Mouse (Mus musculus): ENCODE measurements around the gene 4930435E12Rik. TPM values are rescaled to one million over a fixed set of nuclear protein-coding genes. Genes with fewer than 3 reads are reported as not detected.

Gene 4930435E12Rik
- polyA plus RNA-seq, 1 experiment from 2014 or later = not detected

DNA sequence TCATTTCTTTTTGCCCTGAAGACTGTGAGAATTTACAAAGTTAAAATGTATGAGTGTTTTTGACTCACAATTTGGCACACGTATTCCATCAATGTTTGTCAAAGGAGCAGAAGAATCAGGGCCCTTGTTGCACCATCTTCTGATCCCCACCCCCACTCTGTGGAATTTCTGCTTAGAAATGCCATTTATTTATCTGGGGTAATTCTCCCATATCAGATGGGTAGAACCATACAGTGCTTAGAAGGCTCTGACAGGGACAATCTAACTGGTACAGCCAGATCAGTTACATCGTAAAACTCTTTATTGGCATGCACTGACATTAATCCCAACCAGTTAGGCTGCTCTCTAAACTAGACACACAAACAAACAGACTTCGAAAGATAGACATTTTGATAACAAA, 38.6 kb downstream of the 4930435E12Rik start:
- Histone ChIP-seq H3K27ac (no peak overlapping the region), H3K27me3 (no peaks in the 10 kb centered on the region), H3K4me2 (replicated peaks) (no peak overlapping the region), H3K9me3 (no peaks in the 10 kb centered on the region), H3K4me1 (peaks cover 11% of the 10 kb centered on the region), H3K4me3 (no peak overlapping the region), H3K9ac (no peak overlapping the region), H3K36me3 (no peaks in the 10 kb centered on the region)
- WGBS = 73% methylated on average over 3 of the region's 3 CpGs
- no peak for ATAC-seq (ENCODE audit: low FRiP score, low read depth)

DNA sequence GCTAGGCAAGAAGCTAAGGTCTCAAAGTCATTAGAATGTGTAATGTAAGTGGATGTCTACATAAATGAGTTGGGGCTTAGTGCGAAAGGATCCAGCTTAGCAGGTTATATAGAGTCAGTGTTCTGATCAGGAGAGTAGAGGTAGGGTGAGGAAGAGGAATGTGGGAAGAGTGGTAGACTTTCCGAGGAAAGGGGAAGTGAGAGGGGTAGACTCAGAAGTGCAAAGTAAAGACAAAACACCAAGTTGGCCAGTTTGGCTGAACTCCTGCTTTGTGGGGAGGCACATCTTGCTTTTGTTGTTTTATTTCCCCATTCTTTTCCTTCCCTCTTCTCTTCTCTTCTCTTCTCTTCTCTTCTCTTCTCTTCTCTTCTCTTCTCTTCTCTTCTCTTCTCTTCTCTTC, 39.5 kb downstream of the 4930435E12Rik start:
- H3K4me1 ChIP-seq = peaks cover 11% of the 10 kb centered on the region
- 87% methylated on average over 2 of the region's 2 CpGs for WGBS
- no peak for ATAC-seq (ENCODE audit: low FRiP score, low read depth)
- no peaks in the 10 kb centered on the region for H3K9me3 ChIP-seq
- H3K36me3 ChIP-seq = no peaks in the 10 kb centered on the region
- no peak overlapping the region for H3K4me2 ChIP-seq (replicated peaks)
- no peak overlapping the region for H3K27ac ChIP-seq
- H3K4me3 ChIP-seq = no peak overlapping the region
- H3K9ac ChIP-seq = no peak overlapping the region
- H3K27me3 ChIP-seq = no peaks in the 10 kb centered on the region

DNA sequence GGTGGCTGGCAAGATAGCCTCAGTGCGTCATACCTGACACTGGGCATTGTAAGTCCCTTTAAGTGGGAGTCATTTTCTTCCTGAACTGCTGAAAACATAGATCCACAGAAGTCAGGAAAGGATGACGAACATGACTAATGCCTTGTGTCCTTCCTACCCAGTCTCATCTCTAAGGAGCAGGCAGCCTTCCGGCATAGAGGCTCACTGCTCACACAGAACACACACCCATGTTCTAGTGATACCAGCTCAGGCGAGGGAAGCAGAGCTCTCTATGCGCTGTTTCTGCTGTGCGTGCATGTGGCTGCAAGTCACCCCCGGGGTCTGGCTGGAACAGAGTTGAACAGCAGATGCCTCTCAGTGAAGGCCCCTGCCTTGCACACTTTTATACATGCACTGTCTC, 43.2 kb downstream of the 4930435E12Rik start:
- Histone ChIP-seq H3K27ac (no peak overlapping the region), H3K4me1 (no peaks in the 10 kb centered on the region), H3K4me2 (replicated peaks) (no peak overlapping the region), H3K9me3 (no peaks in the 10 kb centered on the region), H3K27me3 (no peaks in the 10 kb centered on the region; the same call in 1 of the 2 replicates), H3K36me3 (no peaks in the 10 kb centered on the region), H3K4me3 (no peak overlapping the region), H3K9ac (no peak overlapping the region)
- no peak for ATAC-seq (ENCODE audit: low FRiP score, low read depth)
- WGBS = 83% methylated on average over 7 of the region's 7 CpGs

DNA sequence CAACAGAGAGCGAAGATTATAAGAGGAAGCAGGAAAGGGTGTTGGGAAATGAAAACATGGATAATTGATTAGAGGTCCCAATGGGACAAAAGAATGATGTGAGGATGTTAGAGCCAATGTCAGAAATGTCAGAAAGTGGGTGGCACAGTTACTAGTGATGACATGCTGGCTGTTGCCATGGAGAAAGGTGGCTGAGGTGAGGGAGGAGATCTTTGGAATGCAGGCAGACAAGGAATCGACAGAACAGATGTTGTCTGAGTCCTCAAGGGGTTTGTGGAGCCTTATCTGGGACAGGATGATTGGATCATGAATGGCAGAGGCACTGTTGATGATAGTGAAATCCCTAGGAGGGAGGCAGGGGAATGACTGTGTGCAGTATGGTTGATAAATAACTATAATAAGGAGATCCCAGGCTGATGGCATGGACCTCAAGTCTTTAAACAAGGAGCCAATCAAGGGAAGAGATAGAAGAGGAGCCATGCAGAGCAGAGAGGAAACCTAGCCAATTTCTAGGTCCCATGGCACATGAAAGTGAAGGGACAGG, 46.0 kb downstream of the 4930435E12Rik start:
- 60% methylated on average over 2 of the region's 2 CpGs for WGBS
- Histone ChIP-seq H3K9me3 (no peaks in the 10 kb centered on the region), H3K4me3 (no peak overlapping the region), H3K4me2 (replicated peaks) (no peak overlapping the region), H3K27ac (no peak overlapping the region), H3K4me1 (no peaks in the 10 kb centered on the region), H3K36me3 (no peaks in the 10 kb centered on the region), H3K9ac (no peak overlapping the region), H3K27me3 (no peaks in the 10 kb centered on the region; the same call in 1 of the 2 replicates)
- no peak for ATAC-seq (ENCODE audit: low FRiP score, low read depth)

DNA sequence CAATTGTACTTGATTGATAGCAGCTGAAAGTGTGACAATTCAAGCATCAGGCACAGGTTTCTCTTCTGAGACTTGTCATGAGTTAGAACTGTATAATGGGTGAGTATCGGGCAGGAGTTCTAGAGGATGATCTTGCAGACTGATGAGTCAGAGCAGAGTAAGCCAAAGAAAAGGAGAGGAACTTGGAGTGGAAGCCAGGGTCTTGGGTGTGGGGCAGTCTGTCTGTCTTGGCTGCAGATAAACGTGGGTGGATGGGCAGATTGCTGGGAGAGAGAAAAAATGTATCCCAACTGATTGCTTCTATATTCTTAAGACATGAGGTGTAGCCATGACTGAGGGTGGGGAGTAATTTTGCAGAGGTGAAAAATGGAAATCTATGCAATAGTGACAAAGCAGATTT, 46.6 kb downstream of the 4930435E12Rik start:
- WGBS = 68% methylated on average over 2 of the region's 2 CpGs
- ATAC-seq (ENCODE audit: low FRiP score, low read depth) = no peak

DNA sequence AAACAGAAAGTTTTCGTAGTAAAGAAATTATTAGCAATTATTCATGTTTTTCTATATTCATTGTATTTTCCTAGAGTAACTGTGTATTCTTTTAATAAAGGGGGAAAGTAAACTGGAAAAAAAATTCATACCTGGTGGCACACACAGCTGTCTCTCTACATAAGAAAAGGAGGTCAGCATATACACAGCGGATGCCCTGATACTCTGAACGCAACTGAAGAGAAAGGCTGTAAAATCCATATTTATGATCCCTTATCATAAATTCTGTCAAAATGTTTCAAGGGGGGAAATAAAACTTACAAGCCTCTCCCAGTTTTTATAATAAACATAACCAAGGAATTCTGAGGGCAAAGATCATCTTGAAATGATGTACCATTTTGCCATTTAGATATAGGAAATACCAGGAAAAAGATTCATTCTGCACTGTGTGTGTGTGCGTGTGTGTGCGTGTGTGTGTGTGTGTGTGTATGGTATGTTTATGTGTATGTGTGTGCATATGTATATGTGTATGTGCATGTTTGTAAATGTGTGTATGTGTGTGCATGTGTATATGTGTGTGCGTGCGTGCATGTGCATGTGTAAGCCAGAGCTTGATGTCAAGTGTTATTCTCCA, 47.5 kb downstream of the 4930435E12Rik start:
- Histone ChIP-seq H3K9ac (no peak overlapping the region), H3K4me2 (replicated peaks) (no peak overlapping the region), H3K4me1 (0 out of 2 replicates have a peak, but pooled peaks cover 4% of the 10 kb centered on the region), H3K4me3 (no peak overlapping the region), H3K36me3 (no peaks in the 10 kb centered on the region), H3K27ac (no peak overlapping the region), H3K9me3 (no peaks in the 10 kb centered on the region), H3K27me3 (no peaks in the 10 kb centered on the region; the same call in 1 of the 2 replicates)
- 95% methylated on average over 7 of the region's 7 CpGs for WGBS
- ATAC-seq (ENCODE audit: low FRiP score, low read depth) = no peak

More for the DNA sequence above, 46.6 kb downstream of the 4930435E12Rik start:
- Histone ChIP-seq H3K27me3 (no peaks in the 10 kb centered on the region; the same call in 1 of the 2 replicates), H3K9ac (no peak overlapping the region), H3K4me3 (no peak overlapping the region), H3K27ac (no peak overlapping the region), H3K9me3 (no peaks in the 10 kb centered on the region), H3K4me1 (no peaks in the 10 kb centered on the region), H3K4me2 (replicated peaks) (no peak overlapping the region), H3K36me3 (no peaks in the 10 kb centered on the region)

DNA sequence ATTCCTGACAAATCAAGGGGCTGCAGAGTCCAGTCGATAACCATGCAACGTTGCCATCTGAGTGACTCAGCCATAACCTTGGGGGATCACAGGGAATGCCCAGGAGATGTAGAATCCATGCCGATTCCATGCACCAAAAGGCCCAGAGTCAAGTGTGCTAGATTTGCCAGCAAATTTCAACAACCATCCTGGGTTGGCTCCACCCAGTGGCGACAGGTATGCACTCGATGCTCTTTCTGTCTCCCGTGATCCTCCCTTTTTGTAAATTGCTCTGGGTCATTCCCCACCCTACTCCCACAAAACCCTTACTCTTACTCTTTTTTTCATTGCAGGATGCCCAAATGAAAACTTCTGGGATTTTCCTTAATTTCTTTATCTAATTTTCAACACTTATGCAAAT, 52.2 kb downstream of the 4930435E12Rik start:
- H3K27me3 ChIP-seq = no peaks in the 10 kb centered on the region
- H3K4me1 ChIP-seq = peaks cover 29% of the 10 kb centered on the region
- 54% methylated on average over 6 of the region's 6 CpGs for WGBS
- no peak for ATAC-seq (ENCODE audit: low FRiP score, low read depth)
- no peaks in the 10 kb centered on the region for H3K9me3 ChIP-seq
- no peak overlapping the region for H3K4me3 ChIP-seq
- no peak overlapping the region for H3K4me2 ChIP-seq (replicated peaks)
- H3K27ac ChIP-seq = no peak overlapping the region
- H3K36me3 ChIP-seq = no peaks in the 10 kb centered on the region
- no peak overlapping the region for H3K9ac ChIP-seq

DNA sequence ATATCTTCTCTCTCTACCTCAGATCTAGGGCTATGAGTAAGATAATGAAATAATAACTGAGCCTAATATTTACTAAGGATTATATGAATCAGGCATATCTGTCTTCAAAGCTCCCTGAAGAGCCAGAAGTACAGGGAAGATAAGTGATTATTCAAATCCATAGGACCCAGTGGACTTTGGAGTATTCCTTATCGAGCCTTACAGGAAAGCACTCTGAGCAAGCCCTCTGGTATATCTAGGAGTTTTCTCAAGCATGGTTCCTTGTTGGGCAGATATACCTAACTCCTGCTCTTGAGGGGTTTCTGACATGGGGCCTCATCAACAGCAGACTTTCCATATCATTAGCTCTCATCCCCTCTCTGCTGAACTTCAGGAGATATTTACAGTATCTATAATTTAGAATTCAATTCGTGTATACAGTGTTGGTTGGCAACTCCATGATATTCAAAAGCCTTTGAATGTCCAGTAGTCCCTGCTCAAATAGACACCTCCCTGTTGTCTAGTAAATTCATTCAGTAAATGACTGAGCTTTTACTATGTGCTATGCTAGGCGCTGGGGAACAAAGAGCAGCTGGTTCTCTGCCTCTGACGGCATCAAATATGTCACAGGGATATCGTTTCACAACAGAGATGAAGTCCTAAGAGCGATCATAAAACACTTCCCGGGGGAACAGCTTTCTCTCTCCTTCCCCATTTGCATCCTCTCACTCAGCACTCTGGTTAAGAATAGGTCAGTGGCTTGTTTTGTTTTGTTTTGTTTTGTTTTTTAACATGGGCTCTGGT, 53.4 kb downstream of the 4930435E12Rik start:
- no peak; the same call in 1 of the 2 replicates for ATAC-seq (ENCODE audit: low FRiP score, low read depth)
- H3K4me2 ChIP-seq (replicated peaks) = no peak overlapping the region

DNA sequence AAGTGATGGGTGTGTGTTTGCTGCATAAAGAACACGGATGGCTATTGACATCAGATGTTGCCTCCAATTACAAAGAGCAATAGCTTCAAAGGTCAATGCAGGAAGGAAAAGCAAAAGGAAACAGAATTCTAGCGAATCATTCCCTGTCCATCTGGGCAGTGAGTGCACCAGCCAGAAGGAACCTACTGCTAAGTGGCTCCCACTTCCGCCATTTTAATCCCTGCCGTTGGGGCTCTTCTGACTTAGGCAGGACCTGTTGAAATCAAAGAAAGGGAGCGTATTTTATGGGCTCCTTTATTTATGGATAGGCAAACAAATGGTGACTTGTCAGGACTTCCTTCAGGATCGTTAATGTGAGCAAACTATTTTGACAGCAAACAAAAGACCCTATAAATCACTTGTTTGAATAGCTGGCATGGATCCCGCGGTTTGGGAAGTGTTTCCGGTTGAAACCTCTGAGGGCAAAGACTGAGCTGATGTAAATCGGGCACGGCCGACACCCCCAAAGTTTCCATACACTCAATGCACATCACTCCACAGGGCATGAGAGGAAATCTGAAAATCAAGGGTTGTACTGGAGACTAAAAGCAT, 55.5 kb downstream of the 4930435E12Rik start:
- Histone ChIP-seq H3K9ac (no peak overlapping the region), H3K4me2 (replicated peaks) (0 out of 2 replicates have a peak overlapping the region, but pooled peaks have one; percentile 1), H3K36me3 (peaks cover 13% of the 10 kb centered on the region), H3K27ac (no peak overlapping the region), H3K4me3 (no peak overlapping the region), H3K4me1 (peaks cover 29% of the 10 kb centered on the region), H3K9me3 (no peaks in the 10 kb centered on the region), H3K27me3 (no peaks in the 10 kb centered on the region)
- ATAC-seq (ENCODE audit: low FRiP score, low read depth) = no peak
- 32% methylated on average over 12 of the region's 12 CpGs for WGBS

More for the DNA sequence above, 53.4 kb downstream of the 4930435E12Rik start:
- H3K9ac ChIP-seq = no peak overlapping the region
- no peaks in the 10 kb centered on the region for H3K27me3 ChIP-seq
- no peak overlapping the region for H3K4me3 ChIP-seq
- WGBS = 39% methylated on average over 7 of the region's 7 CpGs
- H3K4me1 ChIP-seq = peaks cover 29% of the 10 kb centered on the region
- H3K9me3 ChIP-seq = no peaks in the 10 kb centered on the region
- no peaks in the 10 kb centered on the region for H3K36me3 ChIP-seq
- H3K27ac ChIP-seq = no peak overlapping the region

DNA sequence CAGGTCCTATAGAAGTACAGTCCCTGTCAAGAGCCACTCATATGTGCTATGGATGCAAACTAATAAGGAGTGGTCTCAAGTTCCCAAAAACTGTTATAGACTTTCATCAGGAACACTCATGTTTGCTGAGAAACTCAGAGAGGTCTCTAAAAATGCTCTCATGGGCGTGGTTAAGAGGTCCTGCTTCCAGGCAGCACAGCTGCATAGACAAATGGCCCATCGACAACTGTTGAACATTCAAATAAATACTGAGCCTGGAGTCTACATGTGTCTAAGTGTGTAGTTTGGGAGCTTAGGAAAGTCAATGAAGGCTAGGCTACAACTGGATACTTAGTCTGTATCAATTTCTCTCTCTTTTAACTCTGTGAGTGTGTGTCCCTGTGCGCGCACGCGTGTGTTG, 57.4 kb downstream of the 4930435E12Rik start:
- no peak for ATAC-seq (ENCODE audit: low FRiP score, low read depth)
- peaks cover 27% of the 10 kb centered on the region for H3K4me1 ChIP-seq
- H3K36me3 ChIP-seq = peaks cover 28% of the 10 kb centered on the region
- no peaks in the 10 kb centered on the region for H3K27me3 ChIP-seq
- 95% methylated on average over 6 of the region's 6 CpGs for WGBS
- no peak overlapping the region for H3K27ac ChIP-seq
- no peak overlapping the region for H3K4me3 ChIP-seq
- no peak overlapping the region for H3K9ac ChIP-seq
- H3K4me2 ChIP-seq (replicated peaks) = no peak overlapping the region
- H3K9me3 ChIP-seq = no peaks in the 10 kb centered on the region

DNA sequence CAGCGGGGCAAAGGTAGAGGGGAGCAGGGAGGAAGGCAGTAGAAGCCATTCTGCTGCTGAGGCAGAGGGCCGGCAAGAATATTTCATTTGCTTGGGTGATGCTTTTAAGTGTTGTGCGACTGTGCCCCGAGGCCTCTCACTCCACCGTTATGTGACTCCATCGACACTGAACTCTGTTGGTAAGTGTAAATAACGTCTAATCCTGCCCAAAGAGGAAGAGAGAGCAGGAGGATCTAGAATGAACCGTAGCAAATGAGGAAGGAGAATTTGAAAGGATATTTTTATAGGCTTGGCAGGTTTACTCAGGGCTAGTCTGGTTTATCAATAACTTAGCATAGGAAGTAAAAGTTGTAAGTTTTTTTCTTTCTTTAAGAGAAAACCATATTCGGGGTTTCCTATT, 59.0 kb downstream of the 4930435E12Rik start:
- no peak for ATAC-seq (ENCODE audit: low FRiP score, low read depth)
- no peak overlapping the region for H3K4me3 ChIP-seq
- H3K4me1 ChIP-seq = peaks cover 14% of the 10 kb centered on the region
- no peak overlapping the region for H3K27ac ChIP-seq
- no peaks in the 10 kb centered on the region for H3K9me3 ChIP-seq
- peaks cover 36% of the 10 kb centered on the region for H3K36me3 ChIP-seq
- no peak overlapping the region for H3K4me2 ChIP-seq (replicated peaks)
- 76% methylated on average over 9 of the region's 9 CpGs for WGBS
- no peaks in the 10 kb centered on the region for H3K27me3 ChIP-seq
- no peak overlapping the region for H3K9ac ChIP-seq

DNA sequence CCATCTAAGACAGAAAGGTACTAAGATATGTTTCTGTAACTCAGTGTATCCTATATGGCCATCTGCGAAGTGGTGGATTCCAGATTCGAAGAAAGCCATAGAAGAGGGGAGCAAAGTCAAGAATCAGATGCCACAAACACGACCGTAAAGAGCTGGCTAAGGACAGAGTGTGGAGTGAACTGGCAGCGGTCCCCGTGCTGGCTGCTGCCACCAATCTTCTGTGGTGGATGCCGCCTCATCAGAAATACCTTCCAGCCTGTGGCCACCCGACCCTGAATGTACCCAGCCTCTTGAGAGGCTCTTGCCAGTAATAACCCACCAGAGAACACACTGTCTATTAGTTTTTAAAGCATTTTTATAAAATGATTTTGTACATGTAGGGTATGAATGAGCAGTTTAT, 60.2 kb downstream of the 4930435E12Rik start:
- no peak overlapping the region for H3K4me2 ChIP-seq (replicated peaks)
- H3K27me3 ChIP-seq = no peaks in the 10 kb centered on the region
- H3K4me1 ChIP-seq = peaks cover 18% of the 10 kb centered on the region
- peaks cover 39% of the 10 kb centered on the region for H3K36me3 ChIP-seq
- H3K9ac ChIP-seq = no peak overlapping the region
- H3K4me3 ChIP-seq = no peak overlapping the region
- 89% methylated on average over 8 of the region's 8 CpGs for WGBS
- no peak for ATAC-seq (ENCODE audit: low FRiP score, low read depth)
- H3K9me3 ChIP-seq = no peaks in the 10 kb centered on the region
- H3K27ac ChIP-seq = no peak overlapping the region
